14 mouse cellular contexts compared by ENCODE assay signal in the genomic region with DNA sequence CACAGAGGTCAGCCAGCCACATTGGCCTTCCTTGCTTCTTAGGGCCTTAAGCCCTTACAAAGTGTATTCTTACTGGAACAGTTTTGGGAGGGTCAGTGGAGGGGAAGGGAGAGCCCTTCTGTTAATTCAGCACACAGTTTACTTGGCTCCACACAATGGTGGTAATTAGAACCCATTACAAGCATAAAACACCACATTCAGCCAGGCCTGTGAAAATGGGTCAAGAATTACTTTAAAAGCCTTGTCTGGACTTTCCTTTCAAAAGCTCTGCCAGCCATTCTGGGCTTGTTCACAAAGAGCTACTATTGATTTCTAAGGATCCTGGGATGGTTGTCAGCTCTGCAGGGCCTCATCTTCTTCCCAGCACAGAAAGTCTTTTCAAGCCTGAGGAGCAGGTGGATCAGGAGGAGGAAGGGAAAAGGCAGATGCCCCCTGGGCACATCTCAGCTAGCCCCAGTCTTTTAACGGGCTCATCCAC.
A peak's percentile ranks its signal among the peaks of the same experiment; 100 is the strongest.
DNase-seq lines count a peak whose midpoint lies in the region; ATAC-seq and TF ChIP-seq lines count a peak whose summit lies in the region.
"Had no signal": no experiment of that assay in that cellular context is flagged by ENCODE, and none has a peak within 500 bp of the region (broad histone marks: within the 10 kb centered on the region; RNA-seq: fewer than 3 reads in every experiment).

No protein-coding gene starts in this region.

- no peaks in the 10 kb centered on the region for H3K9me3 ChIP-seq in hindbrain, postnatal 0 days (ENCODE audit: low read length)
- H3K9me3 ChIP-seq in hindbrain, embryonic 13.5 days, result no peaks in the 10 kb centered on the region
- H3K9me3 ChIP-seq in midbrain, embryonic 11.5 days (ENCODE audit: control insufficient read depth, low read length), result no peaks in the 10 kb centered on the region
- no peaks in the 10 kb centered on the region for H3K9me3 ChIP-seq in midbrain, embryonic 10.5 days (replicated peaks)
- H3K9me3 ChIP-seq: intestine, embryonic 15.5 days; stomach, embryonic 15.5 days had no signal

- no peak overlapping the region for H3K4me2 ChIP-seq in hindbrain, postnatal 0 days (ENCODE audit: low read depth, low read length)
- no peak overlapping the region for H3K4me2 ChIP-seq in hindbrain, embryonic 13.5 days
- H3K4me2 ChIP-seq in midbrain, embryonic 11.5 days, result no peak overlapping the region
- H3K4me2 ChIP-seq: intestine, embryonic 15.5 days; stomach, embryonic 15.5 days had no signal

- no peak overlapping the region for H3K9ac ChIP-seq in hindbrain, postnatal 0 days (replicated peaks; ENCODE audit: low read length)
- H3K9ac ChIP-seq in hindbrain, embryonic 13.5 days, result no peak overlapping the region
- H3K9ac ChIP-seq in midbrain, embryonic 11.5 days (ENCODE audit: low read length), result no peak overlapping the region
- H3K9ac ChIP-seq: intestine, embryonic 15.5 days; stomach, embryonic 15.5 days had no signal

- peak overlapping the region; percentile 54 for H3K27ac ChIP-seq in hindbrain, postnatal 0 days
- H3K27ac ChIP-seq in hindbrain, embryonic 13.5 days, result no peak overlapping the region
- no peak overlapping the region for H3K27ac ChIP-seq in midbrain, embryonic 11.5 days (ENCODE audit: low read depth, low read length)
- H3K27ac ChIP-seq in midbrain, embryonic 10.5 days (replicated peaks), result no peak overlapping the region
- H3K27ac ChIP-seq: intestine, embryonic 15.5 days; stomach, embryonic 15.5 days had no signal

- no peak for DNase-seq in cerebellum, adult 18-20 months
- peak; percentile 56 for DNase-seq in hindbrain, postnatal 0 days (ENCODE audit: low spot score)
- DNase-seq in midbrain, embryonic 11.5 days (ENCODE audit: low spot score, missing footprints), result peak; percentile 78
- DNase-seq in midbrain, embryonic 10.5 days (ENCODE audit: low spot score), result no peak
- DNase-seq in layer of hippocampus, adult 9-11 months, result peak; percentile 72
- no peak for DNase-seq in adrenal gland, postnatal 36 days
- DNase-seq: embryo, embryonic 11 days; kidney, postnatal 10 days; lung, postnatal 36 days had no signal

- ATAC-seq in cerebellum, adult (ENCODE audit: insufficient number of reproducible peaks, low FRiP score, low TSS enrichment), result peak; percentile 36; the same call in 1 of the 2 replicates
- ATAC-seq in hindbrain, postnatal 0 days, result peak; percentile 72
- ATAC-seq in hindbrain, embryonic 13.5 days (ENCODE audit: low FRiP score), result no peak
- ATAC-seq in midbrain, embryonic 11.5 days (ENCODE audit: low FRiP score), result no peak
- ATAC-seq: intestine, embryonic 15.5 days had no signal

- peaks cover 3% of the 10 kb centered on the region; the same call in 1 of the 2 replicates for H3K4me1 ChIP-seq in hindbrain, postnatal 0 days (ENCODE audit: insufficient read depth, low read length)
- peaks cover 12% of the 10 kb centered on the region for H3K4me1 ChIP-seq in hindbrain, embryonic 13.5 days (replicated peaks)
- no peaks in the 10 kb centered on the region for H3K4me1 ChIP-seq in midbrain, embryonic 11.5 days (ENCODE audit: control insufficient read depth, insufficient read depth, low read length)
- H3K4me1 ChIP-seq in midbrain, embryonic 10.5 days, result no peaks in the 10 kb centered on the region
- H3K4me1 ChIP-seq: intestine, embryonic 15.5 days; stomach, embryonic 15.5 days had no signal

- TF ChIP-seq CTCF in hindbrain, postnatal 0 days (IDR thresholded peaks at IDR 0.05; ENCODE audit: low read depth), result no peak

- H3K4me3 ChIP-seq in hindbrain, postnatal 0 days (ENCODE audit: low read length), result no peak overlapping the region
- H3K4me3 ChIP-seq in hindbrain, embryonic 13.5 days, result no peak overlapping the region
- H3K4me3 ChIP-seq in midbrain, embryonic 11.5 days (ENCODE audit: low read depth, low read length), result no peak overlapping the region
- H3K4me3 ChIP-seq in midbrain, embryonic 10.5 days, result no peak overlapping the region
- H3K4me3 ChIP-seq: intestine, embryonic 15.5 days; stomach, embryonic 15.5 days had no signal

- no peaks in the 10 kb centered on the region for H3K27me3 ChIP-seq in hindbrain, postnatal 0 days (ENCODE audit: insufficient read depth, low read length)
- no peaks in the 10 kb centered on the region for H3K27me3 ChIP-seq in hindbrain, embryonic 13.5 days
- H3K27me3 ChIP-seq in midbrain, embryonic 11.5 days (ENCODE audit: control insufficient read depth, insufficient read depth, low read length), result no peaks in the 10 kb centered on the region
- H3K27me3 ChIP-seq in midbrain, embryonic 10.5 days (ENCODE audit: low read depth, poor library complexity, severe bottlenecking), result no peaks in the 10 kb centered on the region
- H3K27me3 ChIP-seq: CH12.LX; intestine, embryonic 15.5 days; stomach, embryonic 15.5 days had no signal

- no peaks in the 10 kb centered on the region for H3K36me3 ChIP-seq in hindbrain, postnatal 0 days (ENCODE audit: insufficient read depth, low read length)
- no peaks in the 10 kb centered on the region for H3K36me3 ChIP-seq in hindbrain, embryonic 13.5 days
- no peaks in the 10 kb centered on the region for H3K36me3 ChIP-seq in midbrain, embryonic 11.5 days (ENCODE audit: control insufficient read depth, insufficient read depth, low read length)
- no peaks in the 10 kb centered on the region for H3K36me3 ChIP-seq in midbrain, embryonic 10.5 days
- H3K36me3 ChIP-seq: intestine, embryonic 15.5 days; stomach, embryonic 15.5 days had no signal

- WGBS in hindbrain, postnatal 0 days, result 28% methylated on average over 1 of the region's 1 CpGs
- WGBS in hindbrain, embryonic 13.5 days, result 36% methylated on average over 1 of the region's 1 CpGs
- 77% methylated on average over 1 of the region's 1 CpGs for WGBS in midbrain, embryonic 11.5 days
- WGBS in midbrain, embryonic 10.5 days, result 68% methylated on average over 1 of the region's 1 CpGs

Comparison
In these comparisons a context has a peak if more than half of its experiments do, and no peak if none do; other contexts are left out.
1. ATAC-seq: peak in cerebellum, adult (single experiment) and hindbrain, postnatal 0 days (single experiment); none in hindbrain, embryonic 13.5 days (single experiment) and midbrain, embryonic 11.5 days (single experiment).
2. DNase-seq: peak in hindbrain, postnatal 0 days (single experiment), midbrain, embryonic 11.5 days (single experiment) and layer of hippocampus, adult 9-11 months (single experiment); none in cerebellum, adult 18-20 months (0 of 2), midbrain, embryonic 10.5 days (single experiment) and adrenal gland, postnatal 36 days (0 of 2).